Mouse (Mus musculus) forebrain, postnatal 0 days (tissue): ENCODE measurements around the gene Dop1a. TPM values are rescaled to one million over a fixed set of nuclear protein-coding genes. Genes with fewer than 3 reads are reported as not detected.

Source experiments
- ATAC-seq: fragments of 200-750 bp; cut with Nextera tagmentation; 2 replicates; pipeline ENCODE4 v1.8.0; 2017; ENCODE audit warnings: mild to moderate bottlenecking, moderate library complexity
- DNase-seq: peaks from one replicate; pipeline ENCODE4 v3.0.0-alpha.2; 2015
- H3K27ac ChIP-seq: fragments of 300-500 bp; sonication (generic); 2 replicates; pipeline ENCODE4 v1.5.1; 2014; ENCODE audit warnings: low read depth, mild to moderate bottlenecking, antibody characterized with exemption, low read length, moderate library complexity, mixed read lengths
- H3K27me3 ChIP-seq: fragments of 300-500 bp; sonication (generic); 2 replicates; pipeline ENCODE4 v1.6.1; 2014; ENCODE audit warnings: mild to moderate bottlenecking, low read length, mixed read lengths; ENCODE audit not compliant: insufficient read depth
- H3K36me3 ChIP-seq: fragments of 300-500 bp; sonication (generic); 2 replicates; pipeline ENCODE4 v1.6.1; 2014; ENCODE audit warnings: mild to moderate bottlenecking, moderate library complexity; ENCODE audit not compliant: insufficient read depth
- H3K4me1 ChIP-seq: fragments of 300-500 bp; sonication (generic); 2 replicates; pipeline ENCODE4 v1.6.1; 2014; ENCODE audit warnings: antibody characterized with exemption; ENCODE audit not compliant: insufficient read depth
- H3K4me2 ChIP-seq: fragments of 300-500 bp; sonication (generic); 2 replicates; pipeline ENCODE4 v1.6.1; 2014; ENCODE audit warnings: low read depth, mild to moderate bottlenecking, moderate library complexity
- H3K4me3 ChIP-seq: fragments of 300-500 bp; sonication (generic); 2 replicates; pipeline ENCODE4 v1.5.1; 2014; ENCODE audit warnings: low read depth, low read length, mixed read lengths
- H3K9ac ChIP-seq: fragments of 300-500 bp; sonication (generic); 2 replicates; pipeline ENCODE4 v1.6.1; 2014; ENCODE audit warnings: mild to moderate bottlenecking
- H3K9me3 ChIP-seq: fragments of 300-500 bp; sonication (generic); 2 replicates; pipeline ENCODE4 v1.6.1; 2016; ENCODE audit warnings: low read length
- CTCF ChIP-seq: sonication (generic); IDR thresholded peaks from 2 replicates; pipeline ENCODE4 v1.5.1; 2016; ENCODE audit warnings: antibody characterized with exemption, control low read depth, low read depth
- WGBS: fragments of 180-500 bp; shearing (Covaris S2); extraction: QIAGEN DNeasy Blood & Tissue Kit; methylation state at CpG from one replicate; pipeline ENCODE4 v1.1.7; 2014; 5-methylcytosine and 5-hydroxymethylcytosine counted together
- polyA plus RNA-seq: library from polyadenylated mRNA; unstranded; fragments of >200 nt; fragmentation: Nextera tagmentation; extraction: Ambion mirVana; gene quantifications from 2 replicates; pipeline ENCODE4 v1.2.1, GENCODE M21; 2015
- total RNA-seq: library from RNA; depleted of rRNA; stranded (reverse); fragments of >200 nt; gene quantifications from 2 replicates; pipeline ENCODE4 v1.2.3, GENCODE M21; 2014

Gene Dop1a
- total and polyA plus RNA-seq, 2 experiments from 2014 or later: 18.2 to 71.1 TPM

DNA sequence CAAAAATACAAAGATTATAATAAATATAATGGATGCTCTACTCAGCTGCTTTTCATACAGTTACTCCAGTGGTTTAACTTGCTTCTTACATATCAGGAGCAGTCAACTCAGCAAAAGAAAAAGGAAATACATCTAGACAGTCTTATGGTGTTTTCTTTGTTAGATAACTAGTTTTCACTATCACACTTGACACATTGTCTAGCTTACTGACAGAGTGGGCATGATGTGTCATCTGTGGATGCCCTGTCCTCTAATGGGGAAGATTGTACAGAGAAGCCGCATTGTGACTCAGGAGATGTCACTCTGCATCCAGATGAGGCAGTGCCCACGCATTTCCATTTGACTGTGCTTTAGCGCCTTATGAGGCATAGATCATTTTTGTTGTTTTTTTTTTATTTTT, 32.1 kb downstream of the Dop1a start:
- peaks cover 42% of the 10 kb centered on the region for H3K36me3 ChIP-seq
- H3K4me3 ChIP-seq: no peak overlapping the region
- no peaks in the 10 kb centered on the region for H3K9me3 ChIP-seq
- H3K27ac ChIP-seq: no peak overlapping the region
- 90% methylated on average over 3 of the region's 3 CpGs for WGBS
- ATAC-seq (no peak), DNase-seq (no peak)
- TF ChIP-seq CTCF: no peak
- no peaks in the 10 kb centered on the region for H3K27me3 ChIP-seq
- H3K4me2 ChIP-seq: no peak overlapping the region
- no peaks in the 10 kb centered on the region for H3K4me1 ChIP-seq
- H3K9ac ChIP-seq: no peak overlapping the region

DNA sequence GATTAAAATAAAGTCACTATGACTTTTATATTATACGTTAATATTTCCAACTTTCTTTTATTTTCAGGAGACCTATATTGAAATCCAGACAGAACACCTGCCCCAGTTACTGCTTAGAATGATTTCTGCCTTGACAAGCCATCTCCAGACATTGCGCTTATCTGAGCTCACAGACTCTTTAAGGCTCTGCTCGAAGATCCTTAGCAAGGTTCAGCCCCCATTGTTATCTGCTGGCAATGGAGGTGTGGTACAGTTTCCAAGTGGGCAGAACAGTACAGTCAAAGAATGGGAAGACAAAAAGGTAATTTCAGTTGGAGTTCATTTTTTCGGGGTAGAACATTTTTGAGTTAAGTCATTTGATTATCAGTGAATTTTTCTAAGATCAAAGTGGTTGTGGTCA, 40.5 kb downstream of the Dop1a start:
- no peak for ATAC-seq
- Histone ChIP-seq H3K4me1 (no peaks in the 10 kb centered on the region), H3K4me2 (no peak overlapping the region), H3K9me3 (no peaks in the 10 kb centered on the region), H3K9ac (no peak overlapping the region), H3K4me3 (no peak overlapping the region), H3K27me3 (no peaks in the 10 kb centered on the region), H3K36me3 (peaks cover 37% of the 10 kb centered on the region), H3K27ac (no peak overlapping the region)
- no peak for DNase-seq
- no peak for TF ChIP-seq CTCF
- 90% methylated on average over 4 of the region's 4 CpGs for WGBS

DNA sequence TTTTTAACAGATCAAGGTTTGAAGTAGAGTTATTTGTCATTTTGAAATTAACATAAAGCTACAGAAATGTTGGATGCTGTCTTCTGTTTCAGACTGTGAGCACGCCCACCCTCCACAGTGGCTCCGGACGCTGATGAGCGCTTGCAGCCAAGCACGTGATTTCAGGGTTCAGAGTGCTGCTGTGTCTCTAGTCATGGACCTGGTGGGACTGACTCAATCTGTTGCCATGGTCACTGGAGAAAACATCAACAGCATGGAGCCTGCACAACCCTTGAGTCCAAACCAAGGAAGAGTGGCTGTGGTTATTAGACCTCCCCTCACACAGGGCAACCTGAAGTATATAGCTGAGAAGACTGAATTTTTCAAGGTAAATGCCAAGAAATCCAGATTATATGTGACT, 46.8 kb downstream of the Dop1a start:
- Histone ChIP-seq H3K36me3 (peaks cover 49% of the 10 kb centered on the region), H3K4me2 (no peak overlapping the region), H3K4me3 (no peak overlapping the region), H3K27me3 (no peaks in the 10 kb centered on the region), H3K9ac (no peak overlapping the region), H3K4me1 (no peaks in the 10 kb centered on the region), H3K27ac (no peak overlapping the region), H3K9me3 (no peaks in the 10 kb centered on the region)
- DNase-seq (no peak), ATAC-seq (no peak)
- no peak for TF ChIP-seq CTCF
- WGBS: 79% methylated on average over 5 of the region's 5 CpGs

DNA sequence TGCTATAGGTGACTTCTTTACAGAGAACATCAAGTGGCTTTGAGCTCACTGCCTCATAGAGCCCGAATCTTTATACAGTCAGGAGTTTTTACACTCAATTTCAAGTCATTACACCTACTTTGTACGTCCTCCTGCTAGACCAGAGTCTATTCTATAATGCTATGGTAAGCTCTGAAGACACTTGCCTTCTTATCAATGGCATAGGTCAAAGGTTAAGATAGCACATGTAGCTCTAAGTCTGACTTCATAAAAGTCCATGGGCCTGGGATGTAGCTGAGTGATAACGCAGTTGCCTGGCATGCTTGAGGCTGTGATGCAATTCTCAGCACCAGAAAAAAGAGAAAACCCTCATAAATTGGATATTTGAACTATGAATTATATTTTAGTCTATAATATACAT, 47.4 kb downstream of the Dop1a start:
- no peak for TF ChIP-seq CTCF
- Histone ChIP-seq H3K36me3 (peaks cover 53% of the 10 kb centered on the region), H3K4me1 (no peaks in the 10 kb centered on the region), H3K4me2 (no peak overlapping the region), H3K4me3 (no peak overlapping the region), H3K9ac (no peak overlapping the region), H3K9me3 (no peaks in the 10 kb centered on the region), H3K27me3 (no peaks in the 10 kb centered on the region), H3K27ac (no peak overlapping the region)
- DNase-seq (no peak), ATAC-seq (no peak)
- WGBS: 93% methylated on average over 3 of the region's 3 CpGs

DNA sequence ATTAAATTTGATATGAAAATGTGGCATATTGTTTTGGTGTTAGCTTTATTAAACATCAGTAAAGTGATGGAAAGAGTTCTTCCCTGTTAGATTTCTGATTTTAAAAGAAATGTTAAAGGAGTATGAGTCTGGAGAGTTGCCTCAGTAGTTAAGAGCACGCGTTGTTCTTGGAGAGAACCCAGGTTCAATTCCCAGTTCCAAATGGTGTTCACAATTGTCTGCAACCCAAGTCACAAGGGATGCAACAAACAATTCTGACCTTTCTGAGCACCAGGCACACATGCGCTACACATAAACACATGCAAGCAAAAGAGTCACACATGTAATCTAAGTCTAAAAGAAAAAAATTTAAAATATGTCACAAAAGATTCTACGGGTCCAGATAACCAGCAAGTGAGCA, 47.8 kb downstream of the Dop1a start:
- no peak for TF ChIP-seq CTCF
- no peak for DNase-seq
- Histone ChIP-seq H3K4me2 (no peak overlapping the region), H3K9ac (no peak overlapping the region), H3K36me3 (peaks cover 55% of the 10 kb centered on the region), H3K27me3 (no peaks in the 10 kb centered on the region), H3K4me3 (no peak overlapping the region), H3K27ac (no peak overlapping the region), H3K4me1 (no peaks in the 10 kb centered on the region), H3K9me3 (no peaks in the 10 kb centered on the region)
- ATAC-seq: no peak
- WGBS: 92% methylated on average over 4 of the region's 4 CpGs

DNA sequence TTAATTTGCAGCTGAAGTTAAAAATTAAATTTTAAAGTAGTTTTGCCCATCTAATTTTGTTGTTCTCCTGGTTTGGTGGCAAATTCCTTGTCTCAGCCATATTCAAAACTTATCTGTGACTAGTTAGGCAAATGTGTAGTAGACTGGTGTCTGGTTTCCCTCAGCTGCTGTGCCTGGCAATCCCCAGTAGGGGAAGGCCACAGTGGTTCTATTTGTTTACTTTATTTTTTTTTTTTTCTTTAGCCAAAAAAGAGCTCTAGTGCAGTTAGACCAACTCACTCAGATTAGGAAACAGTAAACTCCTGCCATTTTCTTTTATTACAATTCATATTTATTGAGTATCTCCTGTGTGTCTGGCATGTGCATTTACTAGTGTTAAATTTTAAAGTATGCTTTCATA, 55.4 kb downstream of the Dop1a start:
- Histone ChIP-seq H3K27ac (no peak overlapping the region), H3K36me3 (peaks cover 56% of the 10 kb centered on the region), H3K27me3 (no peaks in the 10 kb centered on the region), H3K4me2 (no peak overlapping the region), H3K4me3 (no peak overlapping the region), H3K9me3 (no peaks in the 10 kb centered on the region), H3K9ac (no peak overlapping the region), H3K4me1 (no peaks in the 10 kb centered on the region)
- no peak for TF ChIP-seq CTCF
- DNase-seq: no peak
- ATAC-seq: no peak

DNA sequence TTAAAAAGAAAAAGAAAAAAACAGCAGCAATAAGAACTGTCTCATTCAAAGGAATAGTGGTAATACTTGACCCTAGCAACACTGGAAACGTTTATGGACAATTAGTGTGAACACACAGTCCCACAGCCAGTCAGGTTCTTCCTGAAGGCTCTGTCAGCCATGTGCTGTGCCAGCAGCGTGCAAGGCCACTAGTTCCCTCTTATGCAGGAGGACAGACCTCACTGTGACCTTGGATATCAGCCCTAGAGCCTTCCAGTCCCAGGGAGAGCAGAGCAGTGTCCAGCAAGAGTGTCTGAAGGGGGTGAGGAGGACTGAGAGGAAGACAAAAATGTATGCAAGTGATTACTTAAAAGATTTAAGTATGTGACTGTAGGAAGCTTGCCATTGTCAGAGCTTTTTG, 58.6 kb downstream of the Dop1a start:
- Histone ChIP-seq H3K27ac (no peak overlapping the region), H3K27me3 (no peaks in the 10 kb centered on the region), H3K36me3 (peaks cover 41% of the 10 kb centered on the region), H3K9me3 (no peaks in the 10 kb centered on the region), H3K9ac (no peak overlapping the region), H3K4me2 (no peak overlapping the region), H3K4me3 (no peak overlapping the region), H3K4me1 (no peaks in the 10 kb centered on the region)
- no peak for DNase-seq
- WGBS: 65% methylated on average over 2 of the region's 2 CpGs
- TF ChIP-seq CTCF: no peak
- ATAC-seq: no peak

DNA sequence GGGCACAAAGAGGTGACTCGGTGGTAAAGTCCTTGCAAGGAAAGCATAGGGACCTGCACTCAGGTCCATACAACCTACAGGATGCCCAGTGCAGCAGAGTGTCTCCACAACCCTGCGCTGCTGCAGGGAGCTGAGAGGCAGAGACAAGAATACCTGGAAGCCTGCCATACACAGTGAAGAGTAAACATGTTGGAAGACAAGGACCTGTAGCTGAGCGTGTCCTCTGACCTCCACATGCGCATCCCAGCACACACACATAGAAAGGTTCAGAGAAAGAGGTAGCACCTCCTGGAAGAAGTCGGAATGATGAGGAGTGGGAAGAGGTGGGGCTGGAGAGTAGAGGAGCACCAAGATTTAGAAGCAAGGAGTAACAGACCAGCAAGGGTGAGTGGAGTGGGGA, 67.1 kb downstream of the Dop1a start:
- Histone ChIP-seq H3K27ac (no peak overlapping the region), H3K9me3 (no peaks in the 10 kb centered on the region), H3K4me1 (no peaks in the 10 kb centered on the region), H3K4me2 (no peak overlapping the region), H3K36me3 (peaks cover 39% of the 10 kb centered on the region), H3K4me3 (no peak overlapping the region), H3K27me3 (no peaks in the 10 kb centered on the region), H3K9ac (no peak overlapping the region)
- DNase-seq (no peak), ATAC-seq (no peak)
- TF ChIP-seq CTCF: no peak
- WGBS: 93% methylated on average over 5 of the region's 5 CpGs
